Mouse (Mus musculus) adrenal gland, postnatal 4 days (tissue): ENCODE results near the gene Dnajb1. TPM values are rescaled to one million over a fixed set of nuclear protein-coding genes. Genes with fewer than 3 reads are reported as not detected.
A peak's percentile ranks its signal among the peaks of the same experiment; 100 is the strongest.
"Not testable (repeated sequence)": the region's sequence is repeated elsewhere in the genome, so short reads cannot be mapped to it uniquely, and the experiment has no call there.

Experiments used
- DNase-seq, 2 experiments: peaks; one replicate each; pipeline ENCODE4 v3.0.0; 2021 to 2022; ENCODE audit warnings: low spot score in 2 of 2, mixed read lengths in 2 of 2
- long read RNA-seq, 2 experiments: library from polyadenylated mRNA; stranded (forward); transcript quantifications; one replicate each; pipeline ENCODE4 v2.0.0; 2021
- total RNA-seq, 2 experiments: library from RNA; stranded (reverse); gene quantifications; 2 replicates each; pipeline ENCODE4 v1.2.3; 2021

Dnajb1 gene
- 10 to 100 TPM; 29.4 to 29.9 TPM for total RNA-seq
- long read RNA-seq, experiment 1, transcript Dnajb1-201 (3 exons, 2,996 nt) = major isoform, 24 of 26 reads
- long read RNA-seq, experiment 1, partial matches to known transcripts = 2 of 26 reads
- long read RNA-seq, experiment 1, other reads (novel, unspliced or antisense) = 0 of 26 reads
- long read RNA-seq, experiment 2, transcript Dnajb1-201 (3 exons, 2,996 nt) = major isoform, 60 of 76 reads
- long read RNA-seq, experiment 2, partial matches to known transcripts = 1 of 76 reads
- long read RNA-seq, experiment 2, other reads (novel, unspliced or antisense) = 15 of 76 reads

- peak; percentile 98 for DNase-seq
Measured at GRCm38 (mm10) chr8:83607661-83608397, at the start of gene Dnajb1, which contains the start of gene Tecr. Dnajb1 (plus strand) TSS chr8:83608193. Tecr (minus strand) TSS chr8:83607971.

GRCm38 (mm10) chr8:83562669-83563068 lies 45.3 kb upstream of the Dnajb1 start:
- no peak for DNase-seq

- DNase-seq = no peak
Measured at GRCm38 (mm10) chr8:83563246-83563645, 44.7 kb upstream of the Dnajb1 start.

- no peak for DNase-seq
Measured at GRCm38 (mm10) chr8:83565731-83566375, 42.1 kb upstream of the Dnajb1 start.

- DNase-seq = peak; percentile 92 to 97
Measured at GRCm38 (mm10) chr8:83566469-83567395, 41.3 kb upstream of the Dnajb1 start, which contains the start of gene Ndufb7. Ndufb7 (plus strand) TSS chr8:83566671.

- no peak for DNase-seq
Measured at GRCm38 (mm10) chr8:83567668-83568067, 40.3 kb upstream of the Dnajb1 start.

GRCm38 (mm10) chr8:83568128-83568527 lies 39.9 kb upstream of the Dnajb1 start:
- DNase-seq = no peak

- no peak for DNase-seq
Measured at GRCm38 (mm10) chr8:83568755-83569154, 39.2 kb upstream of the Dnajb1 start.

GRCm38 (mm10) chr8:83569165-83569564 lies 38.8 kb upstream of the Dnajb1 start:
- DNase-seq = no peak

- DNase-seq = no peak
Measured at GRCm38 (mm10) chr8:83570272-83571000, 37.6 kb upstream of the Dnajb1 start.

GRCm38 (mm10) chr8:83571001-83571340 lies 37.0 kb upstream of the Dnajb1 start:
- DNase-seq = not testable (repeated sequence)

GRCm38 (mm10) chr8:83571791-83572190 lies 36.2 kb upstream of the Dnajb1 start:
- DNase-seq = no peak

GRCm38 (mm10) chr8:83572246-83572812 lies 35.7 kb upstream of the Dnajb1 start:
- DNase-seq = no peak

GRCm38 (mm10) chr8:83573140-83573875 lies 34.7 kb upstream of the Dnajb1 start:
- no peak for DNase-seq

- peak in 1 of 2 experiments; percentile 2 for DNase-seq
Measured at GRCm38 (mm10) chr8:83574631-83575315, 33.2 kb upstream of the Dnajb1 start.

- peak in 1 of 2 experiments; percentile 2 for DNase-seq
Measured at GRCm38 (mm10) chr8:83575561-83576515, 32.2 kb upstream of the Dnajb1 start.

- no peak for DNase-seq
Measured at GRCm38 (mm10) chr8:83576516-83576895, 31.5 kb upstream of the Dnajb1 start.
